Mouse (Mus musculus) cerebellum, adult 9-11 months (tissue): ENCODE data around the gene Abcg4.
A peak's percentile ranks its signal among the peaks of the same experiment; 100 is the strongest.
"Not testable (repeated sequence)": the region's sequence is repeated elsewhere in the genome, so short reads cannot be mapped to it uniquely, and the experiment has no call there.

ENCODE experiments used
- DNase-seq: peaks from one replicate; pipeline ENCODE4 v3.0.0; 2022

The Abcg4 gene

GRCm38 (mm10) chr9:44319105-44319886, 30.9 kb upstream of the Abcg4 start:
- DNase-seq, result peak; percentile 61

DNA sequence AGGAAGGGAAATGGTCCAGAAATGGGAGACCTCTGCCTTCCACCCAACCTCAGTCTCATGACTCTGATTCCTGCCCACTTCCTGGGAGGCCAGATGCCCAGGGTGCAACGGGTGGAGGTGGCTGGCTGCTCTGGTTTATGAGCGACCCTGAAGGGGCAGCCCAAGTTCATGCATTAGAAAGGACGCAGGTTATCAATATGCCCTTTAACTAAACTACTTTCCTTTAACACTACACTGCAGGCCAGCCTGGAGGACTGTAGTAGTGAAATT, 30.3 kb upstream of the Abcg4 start:
- DNase-seq, result no peak

GRCm38 (mm10) chr9:44318076-44318825, 29.8 kb upstream of the Abcg4 start:
- DNase-seq, result no peak

- no peak for DNase-seq
These were observed 29.0 kb upstream of the Abcg4 start for GRCm38 (mm10) chr9:44317452-44317851.

- DNase-seq, result no peak
These were observed 26.5 kb upstream of the Abcg4 start for GRCm38 (mm10) chr9:44314910-44315309.

- no peak for DNase-seq
These were observed 25.8 kb upstream of the Abcg4 start for GRCm38 (mm10) chr9:44314257-44314547.

DNA sequence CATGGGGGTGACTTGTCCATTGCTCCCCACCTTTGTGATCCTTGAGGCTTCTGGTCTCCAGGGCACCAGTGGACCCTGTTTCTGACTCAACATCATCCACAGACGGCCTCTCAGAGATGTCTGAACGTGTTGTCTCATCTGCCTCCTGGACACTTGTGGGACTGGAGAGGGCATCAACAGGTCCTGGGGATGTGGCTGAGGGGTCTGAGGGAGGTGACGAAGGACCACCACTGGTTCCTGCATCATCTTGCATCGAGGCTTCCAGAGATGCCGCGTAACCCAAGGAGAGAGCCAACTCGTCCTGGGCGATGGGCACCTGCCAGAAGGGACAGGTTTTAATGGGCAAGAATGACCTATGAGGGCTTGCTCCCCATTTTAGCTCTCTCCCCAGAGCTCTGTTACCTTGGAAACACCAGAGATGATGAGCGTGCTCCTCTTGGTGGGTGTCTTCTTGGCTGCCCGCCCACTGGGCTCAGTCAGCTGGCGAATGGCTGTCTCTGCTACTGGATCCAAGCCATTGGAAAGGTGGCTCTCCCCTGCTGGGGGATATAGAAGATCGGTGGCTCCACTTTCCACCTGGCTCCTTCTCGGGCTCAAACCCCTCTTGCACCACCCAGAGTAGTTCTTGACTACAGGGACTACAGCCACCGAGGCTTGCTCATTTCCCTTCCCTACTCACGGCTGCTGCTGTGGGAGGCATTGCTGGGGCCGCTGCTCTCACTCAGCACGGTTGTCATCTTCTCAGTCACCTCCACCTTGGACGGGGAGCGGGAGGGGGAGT, 25.3 kb upstream of the Abcg4 start:
- peak; percentile 68 for DNase-seq

DNA sequence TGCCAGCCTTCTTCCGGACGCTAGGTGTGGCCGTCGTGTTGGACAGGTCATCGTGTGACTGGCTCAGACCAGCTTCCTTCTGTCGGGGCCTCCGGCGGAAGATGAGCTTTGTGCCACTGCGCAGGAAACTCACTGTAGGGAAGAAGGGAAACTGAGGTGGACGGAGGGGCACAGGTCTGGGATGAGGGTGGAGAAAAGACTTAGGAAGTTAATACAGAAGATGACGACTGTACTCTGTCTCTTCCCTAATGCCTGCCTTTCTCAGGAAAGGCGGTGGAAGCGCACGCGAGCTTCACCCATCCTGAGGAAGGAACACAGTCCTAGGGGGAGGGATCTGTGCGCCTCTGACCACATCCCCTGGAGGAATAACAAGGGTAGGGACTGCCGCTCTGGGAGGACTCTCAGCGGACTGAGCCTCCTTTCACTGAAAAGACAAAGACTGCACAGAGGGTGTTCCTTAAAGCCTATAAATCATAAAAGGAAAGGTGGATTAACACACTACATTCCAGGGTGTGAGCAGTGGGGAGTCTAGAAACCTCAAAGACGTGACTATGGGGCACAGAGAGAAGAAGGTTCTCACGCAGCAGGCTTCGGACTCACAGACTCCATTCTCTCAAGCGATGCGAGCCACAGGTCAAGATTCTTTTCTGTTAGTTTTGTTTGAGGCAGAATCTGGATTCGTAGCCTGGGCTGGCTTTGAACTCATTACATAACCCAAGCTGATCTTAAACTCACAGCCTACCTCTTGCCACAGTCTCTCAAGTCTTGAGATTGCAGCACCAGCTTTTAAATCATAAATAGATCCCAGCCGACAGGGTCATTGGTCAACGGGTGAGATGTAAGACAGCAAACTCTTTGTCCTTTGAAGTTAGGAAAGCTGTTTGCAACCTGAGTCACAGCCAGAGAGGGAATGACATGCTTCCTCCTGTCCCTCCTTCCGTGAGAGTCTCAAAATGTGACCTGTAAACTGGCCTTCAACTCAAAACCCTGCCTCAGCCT, 23.0 kb upstream of the Abcg4 start:
- no peak for DNase-seq

GRCm38 (mm10) chr9:44310750-44311135, 22.3 kb upstream of the Abcg4 start:
- DNase-seq, result no peak

GRCm38 (mm10) chr9:44309756-44310155, 21.3 kb upstream of the Abcg4 start:
- no peak for DNase-seq

DNA sequence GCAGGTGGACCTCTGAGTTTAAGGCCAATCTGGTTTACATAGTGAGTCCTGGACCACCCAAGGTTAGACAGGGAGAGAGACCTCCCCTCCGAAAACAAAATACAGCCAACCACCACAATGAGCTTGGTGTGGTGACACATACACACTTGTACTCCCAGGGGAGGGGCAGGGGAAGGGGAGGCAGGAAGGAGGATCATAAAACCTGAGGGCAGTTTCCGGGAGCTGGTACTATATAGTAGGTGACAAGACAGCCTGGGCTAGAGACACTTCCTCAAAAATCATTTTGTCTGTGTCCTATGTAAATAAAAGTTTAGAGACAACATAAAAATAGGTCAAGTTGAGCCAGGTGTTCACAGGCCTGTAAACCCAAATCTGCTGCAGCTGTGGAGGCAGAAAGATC, 18.8 kb upstream of the Abcg4 start:
- DNase-seq, result peak; percentile 43

- DNase-seq, result peak; percentile 45
These were observed 18.1 kb upstream of the Abcg4 start for GRCm38 (mm10) chr9:44306532-44306931.

- peak; percentile 99 for DNase-seq
These were observed 17.2 kb upstream of the Abcg4 start, which contains the start of gene Hinfp for GRCm38 (mm10) chr9:44305466-44306079. Gene Hinfp, minus strand, starts transcription at chr9:44305671.

DNA sequence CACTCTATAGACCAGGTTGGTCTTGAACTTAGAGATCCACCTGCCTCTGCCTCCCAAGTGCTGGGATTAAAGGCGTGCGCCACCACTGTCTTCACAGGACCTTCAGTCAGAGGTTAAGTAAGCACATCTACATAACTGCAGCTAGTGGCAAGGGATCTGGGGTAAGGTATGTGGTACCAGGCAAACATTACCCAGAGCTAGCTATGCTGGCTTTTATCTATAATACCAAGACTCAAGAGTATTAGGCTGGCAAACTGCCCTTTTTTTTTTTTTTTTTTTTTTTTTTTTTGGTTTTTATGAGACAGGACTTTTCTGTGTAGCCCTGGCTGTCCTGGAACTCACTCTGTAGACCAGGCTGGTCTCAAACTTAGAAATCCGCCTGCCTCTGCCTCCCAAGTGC, 11.6 kb upstream of the Abcg4 start:
- DNase-seq, result not testable (repeated sequence)

DNA sequence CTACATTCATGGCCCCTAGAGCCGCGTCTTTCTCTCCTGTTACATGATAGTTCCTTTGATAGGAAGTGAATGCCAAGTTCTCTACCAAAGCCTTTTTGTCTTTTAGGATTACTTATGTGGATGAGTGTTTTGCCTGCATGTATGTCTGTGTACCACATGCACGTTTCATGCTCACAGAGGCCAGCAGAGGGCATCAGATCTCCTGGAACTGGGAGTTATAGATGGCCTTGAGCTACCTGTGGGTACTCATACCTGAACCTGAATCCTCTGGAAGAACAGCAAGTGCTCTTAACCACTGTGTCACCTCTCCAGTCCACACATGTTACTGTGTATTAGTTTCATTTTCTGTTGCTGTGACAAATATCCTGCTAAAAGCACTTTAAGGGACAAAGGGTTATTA, 4.1 kb upstream of the Abcg4 start:
- DNase-seq, result no peak

- no peak for DNase-seq
These were observed 510 bp upstream of the Abcg4 start for GRCm38 (mm10) chr9:44288959-44289291.

DNA sequence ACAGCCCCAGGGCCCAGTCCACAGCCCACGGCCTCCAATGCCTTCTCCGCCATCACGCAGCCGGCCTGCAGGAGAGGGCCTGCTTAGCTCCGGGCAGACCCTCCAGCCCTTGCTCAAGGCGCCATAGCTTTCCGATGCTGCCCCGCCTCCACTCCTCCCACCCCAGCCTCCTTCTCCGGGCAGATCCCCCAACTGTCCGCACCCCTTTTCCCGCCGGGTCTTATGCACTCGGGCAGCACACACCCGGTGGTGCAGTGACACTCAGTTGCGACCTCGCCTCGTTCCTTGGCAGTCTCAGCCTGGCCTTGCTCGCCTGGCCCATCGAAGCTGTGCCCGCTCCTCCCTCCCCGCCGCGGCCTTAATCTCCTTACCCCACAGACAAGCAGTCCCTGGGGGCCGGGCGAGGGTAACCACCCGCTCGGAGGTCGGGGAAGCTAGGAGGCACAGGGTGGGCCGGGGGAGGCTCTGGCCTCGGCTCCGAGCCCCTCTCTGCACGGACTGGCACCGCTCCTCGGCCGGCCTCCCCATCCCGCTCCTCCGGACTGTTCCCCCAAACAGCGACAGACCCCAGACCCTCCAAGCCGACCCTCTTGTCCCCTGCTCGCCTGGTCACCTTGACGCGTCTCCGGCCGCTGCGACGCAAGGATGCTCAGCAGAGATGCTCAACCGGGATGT, 877 bp downstream of the Abcg4 start:
- peak; percentile 63 for DNase-seq

GRCm38 (mm10) chr9:44287003-44287400, 1.4 kb downstream of the Abcg4 start:
- DNase-seq, result no peak

DNA sequence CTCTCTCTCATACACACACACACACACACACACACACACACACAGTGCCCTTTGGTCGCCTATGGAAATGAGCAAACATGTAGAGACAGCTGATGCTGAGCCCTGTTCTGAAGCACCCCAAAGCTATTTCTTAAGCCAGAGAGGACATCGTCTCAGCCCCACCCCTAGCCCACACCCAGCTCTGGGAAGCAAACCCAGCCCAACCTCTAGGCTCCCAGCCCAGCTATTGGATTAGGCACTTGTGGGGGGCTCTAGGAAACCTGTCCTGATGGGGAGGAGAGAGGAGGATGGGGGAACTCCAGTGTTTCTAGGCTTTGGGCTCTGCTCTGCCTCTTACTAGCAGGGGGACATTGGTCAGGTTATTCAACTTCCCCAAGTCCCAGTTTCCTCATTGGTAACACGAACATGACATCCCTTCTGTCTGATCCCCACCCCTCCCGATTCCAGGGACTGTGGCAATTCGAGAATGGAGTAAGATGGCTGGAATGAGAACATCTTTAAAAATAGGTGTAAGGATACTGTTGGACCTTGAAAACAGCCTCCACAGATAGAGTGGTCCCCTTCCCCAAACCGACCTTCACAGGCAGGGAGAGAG, 2.1 kb downstream of the Abcg4 start:
- no peak for DNase-seq

DNA sequence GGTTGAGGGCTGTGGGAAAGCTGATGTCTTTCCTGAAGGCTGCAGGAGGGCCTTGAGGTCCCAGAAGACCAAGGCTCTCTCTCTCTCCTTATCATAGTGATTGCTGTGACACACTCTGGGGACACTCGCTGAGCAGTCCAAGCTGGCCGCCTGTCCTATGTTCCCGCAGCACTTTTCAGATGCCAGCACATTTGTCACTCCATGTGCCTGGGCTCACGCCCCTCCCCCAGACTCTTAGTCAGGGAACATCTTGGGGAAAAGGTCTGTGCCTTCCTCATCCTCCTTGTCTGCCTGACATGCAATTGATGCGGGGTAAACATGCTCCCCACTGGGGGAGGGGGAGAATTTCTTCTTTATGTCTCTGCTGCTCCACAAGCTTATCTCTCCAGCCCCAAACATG, 5.2 kb downstream of the Abcg4 start:
- DNase-seq, result no peak

DNA sequence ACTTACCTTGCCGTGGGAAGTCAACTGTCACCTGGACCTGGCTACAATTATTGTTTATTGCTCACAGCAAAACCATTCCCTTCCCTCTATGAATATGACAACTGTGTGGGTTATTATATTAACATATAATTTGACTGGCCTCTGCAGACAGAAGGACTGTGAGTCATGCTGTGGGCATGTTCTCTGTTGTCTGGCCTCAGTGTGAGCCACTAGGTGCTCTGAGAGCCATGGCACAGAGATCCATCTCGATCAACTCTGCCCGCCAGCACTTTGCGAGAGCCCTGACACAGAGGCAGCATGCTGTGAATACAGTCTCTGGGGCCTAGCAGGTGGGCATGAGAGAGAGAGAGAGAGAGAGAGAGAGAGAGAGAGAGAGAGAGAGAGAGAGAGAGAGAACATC, 18.4 kb downstream of the Abcg4 start:
- no peak for DNase-seq
